Mouse (Mus musculus) stomach, postnatal 0 days (tissue): ENCODE measurements around the gene Arl8b. TPM values are rescaled to one million over a fixed set of nuclear protein-coding genes. Genes with fewer than 3 reads are reported as not detected.
A peak's percentile ranks its signal among the peaks of the same experiment; 100 is the strongest.

ENCODE experiments used
- ATAC-seq: fragments of 200-750 bp; cut with Nextera tagmentation; 2 replicates; pipeline ENCODE4 v1.8.0; 2017; ENCODE audit not compliant: low FRiP score, low TSS enrichment
- DNase-seq: peaks from one replicate; pipeline ENCODE4 v3.0.0-alpha.2; 2016; ENCODE audit warnings: low spot score
- H3K27ac ChIP-seq: fragments of 300-500 bp; sonication (generic); replicated peaks from 2 replicates; pipeline ENCODE4 v1.5.1; 2014; ENCODE audit warnings: mild to moderate bottlenecking, control low read depth
- H3K27me3 ChIP-seq: fragments of 300-500 bp; sonication (generic); 2 replicates; pipeline ENCODE4 v1.6.1; 2014; ENCODE audit warnings: low read length; ENCODE audit not compliant: control insufficient read depth, insufficient read depth
- H3K36me3 ChIP-seq: fragments of 300-500 bp; sonication (generic); 2 replicates; pipeline ENCODE4 v1.6.1; 2014; ENCODE audit warnings: low read length, mixed read lengths; ENCODE audit not compliant: control insufficient read depth, insufficient read depth
- H3K4me1 ChIP-seq: fragments of 300-500 bp; sonication (generic); replicated peaks from 2 replicates; pipeline ENCODE4 v1.6.1; 2014; ENCODE audit warnings: antibody characterized with exemption; ENCODE audit not compliant: control insufficient read depth, insufficient read depth
- H3K4me2 ChIP-seq: fragments of 300-500 bp; sonication (generic); replicated peaks from 2 replicates; pipeline ENCODE4 v1.6.1; 2014; ENCODE audit warnings: low read depth, mild to moderate bottlenecking, control low read depth, moderate library complexity
- H3K4me3 ChIP-seq: fragments of 300-500 bp; sonication (generic); 2 replicates; pipeline ENCODE4 v1.5.1; 2014; ENCODE audit warnings: low read depth, low read length, control low read depth
- H3K9ac ChIP-seq: fragments of 300-500 bp; sonication (generic); 2 replicates; pipeline ENCODE4 v1.6.1; 2014; ENCODE audit warnings: mild to moderate bottlenecking, low read length, control low read depth, mixed read lengths
- H3K9me3 ChIP-seq: fragments of 300-500 bp; sonication (generic); 2 replicates; pipeline ENCODE4 v1.6.1; 2016; ENCODE audit warnings: low read length; ENCODE audit not compliant: control insufficient read depth
- CTCF ChIP-seq: IDR thresholded peaks from 2 replicates; pipeline ENCODE4 v1.5.1; 2016; ENCODE audit warnings: antibody characterized with exemption, low read depth, mild to moderate bottlenecking, moderate library complexity
- EP300 ChIP-seq: optimal IDR thresholded peaks from 2 replicates; pipeline ENCODE3; 2016; ENCODE audit warnings: antibody characterized with exemption
- WGBS: fragments of 180-500 bp; shearing (Covaris S2); extraction: QIAGEN DNeasy Blood & Tissue Kit; methylation state at CpG from one replicate; pipeline ENCODE4 v1.1.7; 2014; 5-methylcytosine and 5-hydroxymethylcytosine counted together
- polyA plus RNA-seq: library from polyadenylated mRNA; unstranded; fragments of >200 nt; fragmentation: Nextera tagmentation; extraction: Ambion mirVana; gene quantifications from 2 replicates; pipeline ENCODE4 v1.2.1, GENCODE M21; 2015

Arl8b gene
- polyA plus RNA-seq, 1 experiment from 2014 or later = 57.5 TPM

DNA sequence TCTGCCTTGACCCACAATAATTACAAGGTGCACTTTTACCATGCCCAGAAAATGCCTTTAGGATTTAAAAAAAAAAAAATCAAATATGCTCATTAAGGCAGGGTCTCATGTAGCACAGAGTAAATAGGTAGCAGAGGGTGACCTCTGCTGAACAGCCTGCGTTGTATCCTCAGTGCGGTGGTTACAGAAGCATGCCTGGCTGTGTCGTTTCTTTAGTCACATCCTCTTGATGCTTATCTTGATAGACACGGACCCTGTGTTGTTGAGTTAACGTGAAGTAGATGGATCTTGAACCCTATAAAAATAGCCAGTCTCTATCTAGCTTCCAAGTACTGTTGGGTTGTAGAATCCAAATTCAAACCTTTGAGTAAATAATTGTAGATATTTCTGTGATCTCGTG is 50.1 kb downstream of the Arl8b start:
- H3K27me3 ChIP-seq = no peaks in the 10 kb centered on the region
- H3K4me3 ChIP-seq = no peak overlapping the region
- no peak for ATAC-seq
- no peak for TF ChIP-seq EP300
- no peak for TF ChIP-seq CTCF
- no peak overlapping the region for H3K9ac ChIP-seq
- no peaks in the 10 kb centered on the region for H3K9me3 ChIP-seq
- no peak overlapping the region for H3K4me2 ChIP-seq
- no peak for DNase-seq
- H3K36me3 ChIP-seq = no peaks in the 10 kb centered on the region
- H3K4me1 ChIP-seq = peaks cover 4% of the 10 kb centered on the region
- WGBS = 55% methylated on average over 6 of the region's 6 CpGs
- H3K27ac ChIP-seq = no peak overlapping the region

DNA sequence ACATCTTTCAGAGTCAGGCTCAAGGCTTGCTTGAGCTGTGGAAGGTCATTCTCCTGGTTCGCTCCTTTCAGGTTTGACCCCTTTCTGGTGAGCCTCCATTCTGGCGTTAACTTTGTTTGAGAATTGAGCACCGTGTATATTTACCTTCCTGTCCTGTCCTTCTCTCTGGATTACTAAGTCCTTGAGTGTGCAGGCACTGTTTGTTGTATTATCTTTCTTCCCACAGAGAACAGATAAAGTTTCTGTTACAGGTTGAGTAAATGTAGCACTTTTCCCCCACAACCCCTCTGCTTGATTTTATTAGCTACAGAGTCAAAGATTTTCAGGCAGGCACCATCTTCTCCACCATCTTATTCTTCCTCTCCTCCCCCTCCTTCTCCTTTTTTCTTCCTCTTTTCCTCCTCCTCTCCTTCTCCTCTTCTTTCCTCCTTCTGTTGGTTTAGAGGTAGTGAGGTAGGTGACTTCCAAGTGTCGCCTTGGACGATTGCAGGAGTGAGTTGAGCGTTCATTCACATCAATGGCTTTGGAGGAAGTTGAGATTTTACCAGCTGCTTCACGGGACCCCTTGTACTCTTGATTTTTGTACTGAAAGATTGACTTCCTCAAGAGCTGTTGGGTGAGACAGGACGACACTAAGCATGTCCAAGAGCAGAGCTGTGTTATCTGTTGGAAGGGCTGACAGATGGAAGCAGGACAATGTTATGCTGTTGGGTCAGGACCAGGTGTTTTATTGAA is 51.2 kb downstream of the Arl8b start:
- 55% methylated on average over 8 of the region's 8 CpGs for WGBS
- H3K36me3 ChIP-seq = no peaks in the 10 kb centered on the region
- H3K4me1 ChIP-seq = peaks cover 4% of the 10 kb centered on the region
- DNase-seq (peak; percentile 30), ATAC-seq (no peak)
- no peak overlapping the region for H3K9ac ChIP-seq
- no peak overlapping the region for H3K4me3 ChIP-seq
- no peak overlapping the region for H3K4me2 ChIP-seq
- H3K27ac ChIP-seq = no peak overlapping the region
- no peaks in the 10 kb centered on the region for H3K27me3 ChIP-seq
- TF ChIP-seq EP300 (no peak), CTCF (no peak)
- H3K9me3 ChIP-seq = no peaks in the 10 kb centered on the region

DNA sequence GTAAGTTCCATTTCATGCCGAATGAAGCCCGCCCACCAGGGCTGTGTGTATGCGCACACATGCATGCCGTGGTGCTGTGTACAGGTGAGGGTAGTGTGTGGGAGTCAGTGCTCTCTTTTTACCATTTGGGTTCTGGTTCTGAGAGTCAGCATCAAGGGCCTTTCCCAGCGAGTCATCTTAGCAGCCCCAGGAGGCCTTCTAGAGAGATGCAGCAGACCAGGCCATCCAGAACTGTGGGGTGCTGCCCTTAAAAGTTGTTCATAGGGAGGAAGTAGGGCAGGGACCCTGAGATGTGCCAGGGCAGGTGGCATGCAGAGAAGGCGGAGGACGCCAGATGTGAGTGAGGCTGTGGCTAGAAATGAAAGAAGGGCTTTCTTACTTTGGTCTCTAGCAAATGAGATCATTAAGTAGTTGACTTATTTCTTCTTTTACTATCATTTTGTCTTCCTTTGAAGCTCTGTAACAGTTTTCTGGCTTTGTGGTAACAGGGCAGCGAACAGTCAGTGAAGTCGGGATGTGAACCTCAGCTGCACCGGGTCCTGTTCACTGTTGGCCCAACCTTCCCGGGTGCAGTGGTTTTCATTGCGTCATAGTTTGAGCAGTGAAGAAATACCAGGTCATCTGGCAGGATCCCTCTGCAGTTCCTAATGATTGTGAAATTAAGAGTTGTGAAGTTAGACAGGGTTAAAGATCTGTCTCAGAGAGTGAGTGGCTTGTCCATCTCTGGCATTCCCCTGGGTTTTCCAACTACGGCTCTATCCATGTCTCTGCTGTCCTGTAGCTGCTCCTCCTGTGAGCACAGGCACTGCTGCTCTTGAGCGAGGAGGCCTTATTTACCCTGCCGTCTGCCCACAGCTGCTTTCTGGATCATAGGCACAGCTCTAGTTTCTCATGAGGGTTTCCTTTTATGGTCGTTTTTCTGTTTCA is 53.1 kb downstream of the Arl8b start:
- Histone ChIP-seq H3K4me2 (peak overlapping the region; percentile 25), H3K4me3 (no peak overlapping the region), H3K27me3 (no peaks in the 10 kb centered on the region), H3K9ac (no peak overlapping the region), H3K4me1 (peaks cover 4% of the 10 kb centered on the region; the same call in 1 of the 2 replicates), H3K36me3 (0 out of 2 replicates have a peak, but pooled peaks cover 2% of the 10 kb centered on the region), H3K9me3 (no peaks in the 10 kb centered on the region), H3K27ac (peak overlapping the region; percentile 73)
- WGBS = 52% methylated on average over 16 of the region's 16 CpGs
- DNase-seq (no peak), ATAC-seq (peak; percentile 58; the same call in 1 of the 2 replicates)
- TF ChIP-seq EP300 = no peak
- TF ChIP-seq CTCF = no peak

DNA sequence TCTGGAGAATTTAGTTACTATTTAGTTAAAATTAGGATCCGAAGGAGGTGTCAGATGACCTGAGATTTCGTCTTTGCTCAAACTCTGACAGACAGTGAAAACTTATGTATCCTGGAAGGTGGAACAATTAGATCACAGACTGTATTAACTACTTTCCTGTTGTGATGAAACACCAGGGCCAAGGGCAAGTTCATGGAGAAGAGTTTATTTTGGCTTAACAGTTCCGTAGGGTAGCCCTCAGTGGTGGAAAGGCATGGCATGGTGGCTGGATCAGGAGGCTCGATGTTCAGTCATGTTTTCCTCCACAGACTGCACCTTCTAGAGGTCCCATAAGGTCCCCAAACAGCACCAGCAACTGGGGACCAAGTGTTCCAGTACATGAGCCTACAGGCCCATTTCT is 54.2 kb downstream of the Arl8b start:
- Histone ChIP-seq H3K27me3 (no peaks in the 10 kb centered on the region), H3K4me3 (no peak overlapping the region), H3K9ac (no peak overlapping the region), H3K27ac (peak overlapping the region; percentile 73), H3K9me3 (no peaks in the 10 kb centered on the region), H3K4me1 (no peaks in the 10 kb centered on the region), H3K36me3 (0 out of 2 replicates have a peak, but pooled peaks cover 2% of the 10 kb centered on the region), H3K4me2 (no peak overlapping the region)
- 87% methylated on average over 4 of the region's 4 CpGs for WGBS
- DNase-seq (no peak), ATAC-seq (no peak)
- TF ChIP-seq EP300 (no peak), CTCF (no peak)

DNA sequence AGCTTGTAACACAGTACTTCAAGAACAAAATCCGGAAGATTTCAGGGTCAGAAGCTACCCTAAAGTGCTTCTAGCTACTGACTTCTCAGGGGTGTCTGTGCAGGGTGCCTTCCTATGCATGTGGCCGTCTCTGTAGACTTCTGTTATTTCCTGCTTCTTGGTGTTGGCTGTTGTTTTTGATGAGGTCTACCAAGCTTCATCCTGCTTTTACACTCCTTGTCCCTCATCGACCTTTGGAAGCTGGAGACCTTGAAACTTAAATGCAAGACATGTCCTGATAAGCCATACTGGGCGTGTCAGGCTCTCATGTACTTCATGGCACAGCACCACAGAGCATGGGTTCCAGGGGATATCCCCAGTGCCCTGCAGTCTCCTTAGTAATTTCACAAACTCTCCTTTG is 55.1 kb downstream of the Arl8b start:
- Histone ChIP-seq H3K4me1 (no peaks in the 10 kb centered on the region), H3K36me3 (0 out of 2 replicates have a peak, but pooled peaks cover 2% of the 10 kb centered on the region), H3K27me3 (no peaks in the 10 kb centered on the region), H3K9ac (no peak overlapping the region), H3K4me3 (no peak overlapping the region), H3K4me2 (no peak overlapping the region), H3K9me3 (no peaks in the 10 kb centered on the region), H3K27ac (no peak overlapping the region)
- no peak for TF ChIP-seq CTCF
- TF ChIP-seq EP300 = no peak
- ATAC-seq = no peak
- DNase-seq = no peak
- WGBS = 71% methylated on average over 4 of the region's 4 CpGs
